Mouse (Mus musculus): ENCODE data around the gene Ugt1a9.

GRCm38 (mm10) chr1:88197443-88197842 lies 126.8 kb downstream of the Ugt1a9 start:
- TF ChIP-seq GATA1 (IDR thresholded peaks at IDR 0.05; ENCODE audit: borderline replicate concordance, low read length): no peak
- TF ChIP-seq FLI1 (IDR thresholded peaks at IDR 0.05; ENCODE audit: low read length): no peak
